Mouse (Mus musculus) MEL (cell line): ENCODE results near the gene Iqch. TPM values are rescaled to one million over a fixed set of nuclear protein-coding genes. Genes with fewer than 3 reads are reported as not detected.

Experiments used
- DNase-seq: peaks from one replicate; pipeline ENCODE4 v3.0.0; 2011; ENCODE audit warnings: low read depth, low spot score
- H3K27ac ChIP-seq: 2 replicates; pipeline ENCODE4 v1.5.1; 2012; ENCODE audit warnings: low read depth, mild to moderate bottlenecking, control low read depth, low read length, moderate library complexity; ENCODE audit not compliant: control insufficient read depth
- H3K27me3 ChIP-seq, 2 experiments: fragments of 150-350 bp in 1 of 2; sonication (generic) in 1 of 2; 2 replicates each; pipeline ENCODE4 v1.6.1; 2012; ENCODE audit warnings: low read length in 2 of 2, mild to moderate bottlenecking in 2 of 2, improper control_type of control experiment in 1 of 2, moderate library complexity in 1 of 2; ENCODE audit not compliant: insufficient read depth in 2 of 2, control insufficient read depth in 1 of 2
- H3K36me3 ChIP-seq, 2 experiments: 2 replicates each; pipeline ENCODE4 v1.6.1; 2012 to 2014; ENCODE audit warnings: low read length in 2 of 2, improper control_type of control experiment in 1 of 2, inconsistent platforms in 1 of 2, mild to moderate bottlenecking in 1 of 2; ENCODE audit not compliant: insufficient read depth in 2 of 2, control insufficient read depth in 1 of 2
- H3K4me1 ChIP-seq, 2 experiments: fragments of 150-350 bp in 1 of 2; sonication (generic) in 1 of 2; 2 replicates each; pipeline ENCODE4 v1.6.1; 2012; ENCODE audit warnings: low read length in 2 of 2, improper control_type of control experiment in 1 of 2, mild to moderate bottlenecking in 1 of 2; ENCODE audit not compliant: insufficient read depth in 2 of 2, control insufficient read depth in 1 of 2
- H3K4me3 ChIP-seq, 2 experiments: fragments of 150-350 bp in 1 of 2; sonication (generic) in 1 of 2; 2 replicates each; pipeline ENCODE4 v1.5.1; 2012; ENCODE audit warnings: low read depth in 2 of 2, low read length in 2 of 2, mild to moderate bottlenecking in 2 of 2, moderate library complexity in 2 of 2, control low read depth in 1 of 2, improper control_type of control experiment in 1 of 2; ENCODE audit not compliant: control insufficient read depth in 1 of 2, insufficient read depth in 1 of 2
- H3K79me2 ChIP-seq: 2 replicates; pipeline ENCODE4 v1.6.1; 2012; ENCODE audit warnings: mild to moderate bottlenecking, low read length, moderate library complexity; ENCODE audit not compliant: control insufficient read depth, poor library complexity, insufficient read depth
- H3K9ac ChIP-seq: 2 replicates; pipeline ENCODE4 v1.6.1; 2012; ENCODE audit warnings: low read depth, mild to moderate bottlenecking, control low read depth, low read length, moderate library complexity; ENCODE audit not compliant: control insufficient read depth, poor library complexity, severe bottlenecking
- H3K9me3 ChIP-seq: fragments of 150-350 bp; sonication (generic); replicated peaks from 2 replicates; pipeline ENCODE4 v1.6.1; 2012; ENCODE audit warnings: mild to moderate bottlenecking, low read length, improper control_type of control experiment, moderate library complexity; ENCODE audit not compliant: insufficient read depth
- BHLHE40 ChIP-seq: IDR thresholded peaks from 2 replicates; pipeline ENCODE4 v1.6.1; 2012; ENCODE audit warnings: low read depth, mild to moderate bottlenecking, inconsistent platforms, low read length, improper control_type of control experiment, borderline replicate concordance
- CHD1 ChIP-seq: IDR thresholded peaks from 2 replicates; pipeline ENCODE4 v1.6.1; 2012; ENCODE audit warnings: low read depth, mild to moderate bottlenecking, inconsistent platforms, low read length, improper control_type of control experiment
- CHD2 ChIP-seq: IDR thresholded peaks from 2 replicates; pipeline ENCODE4 v1.6.1; 2011; ENCODE audit warnings: low read length, improper control_type of control experiment
- E2F4 ChIP-seq: IDR thresholded peaks from 2 replicates; pipeline ENCODE4 v1.6.1; 2011; ENCODE audit warnings: low read depth, low read length, improper control_type of control experiment, borderline replicate concordance
- ELF1 ChIP-seq: IDR thresholded peaks from 2 replicates; pipeline ENCODE4 v1.6.1; 2014; ENCODE audit warnings: low read depth, mild to moderate bottlenecking, inconsistent platforms, low read length, improper control_type of control experiment, moderate library complexity
- EP300 ChIP-seq, 2 experiments: IDR thresholded peaks; 2 replicates each; pipeline ENCODE4 v1.6.1; 2011; ENCODE audit warnings: improper control_type of control experiment in 2 of 2, low read length in 2 of 2, low read depth in 1 of 2, mild to moderate bottlenecking in 1 of 2
- ETS1 ChIP-seq: IDR thresholded peaks from 2 replicates; pipeline ENCODE4 v1.6.1; 2012; ENCODE audit warnings: low read depth, mild to moderate bottlenecking, inconsistent platforms, low read length, improper control_type of control experiment, moderate library complexity
- HCFC1 ChIP-seq: IDR thresholded peaks from 2 replicates; pipeline ENCODE4 v1.6.1; 2012; ENCODE audit warnings: low read depth, mild to moderate bottlenecking, inconsistent platforms, low read length, improper control_type of control experiment, moderate library complexity
- JUND ChIP-seq: IDR thresholded peaks from 2 replicates; pipeline ENCODE4 v1.6.1; 2011; ENCODE audit warnings: low read depth, mild to moderate bottlenecking, improper control_type of control experiment, low read length
- MAX ChIP-seq: IDR thresholded peaks from 2 replicates; pipeline ENCODE4 v1.6.1; 2011; ENCODE audit warnings: low read length, improper control_type of control experiment
- MXI1 ChIP-seq: IDR thresholded peaks from 2 replicates; pipeline ENCODE4 v1.6.1; 2011; ENCODE audit warnings: mild to moderate bottlenecking, low read depth, low read length, improper control_type of control experiment
- MYB ChIP-seq: IDR thresholded peaks from 2 replicates; pipeline ENCODE4 v1.6.1; 2011; ENCODE audit warnings: mild to moderate bottlenecking, low read depth, low read length, improper control_type of control experiment
- NRF1 ChIP-seq: IDR thresholded peaks from 2 replicates; pipeline ENCODE4 v1.6.1; 2014; ENCODE audit warnings: low read depth, mild to moderate bottlenecking, inconsistent platforms, low read length, improper control_type of control experiment, moderate library complexity; ENCODE audit not compliant: poor library complexity, insufficient read depth, severe bottlenecking
- POLR2A ChIP-seq, 2 experiments: IDR thresholded peaks; 2 replicates each; pipeline ENCODE4 v1.6.1; 2011 to 2012; ENCODE audit warnings: low read length in 2 of 2, mild to moderate bottlenecking in 2 of 2, control low read depth in 1 of 2, improper control_type of control experiment in 1 of 2, low read depth in 1 of 2, moderate library complexity in 1 of 2; ENCODE audit not compliant: control insufficient read depth in 1 of 2, insufficient read depth in 1 of 2, poor library complexity in 1 of 2
- POLR2AphosphoS2 ChIP-seq: IDR thresholded peaks from 2 replicates; pipeline ENCODE4 v1.6.1; 2011; ENCODE audit warnings: low read length, improper control_type of control experiment
- POLR2AphosphoS5 ChIP-seq: IDR thresholded peaks from 2 replicates; pipeline ENCODE4 v1.6.1; 2012; ENCODE audit warnings: low read depth, borderline replicate concordance, mild to moderate bottlenecking, inconsistent platforms, low read length, moderate library complexity, mixed read lengths
- RAD21 ChIP-seq: IDR thresholded peaks from 2 replicates; pipeline ENCODE4 v1.6.1; 2011; ENCODE audit warnings: mild to moderate bottlenecking, low read depth, low read length, improper control_type of control experiment
- RCOR1 ChIP-seq: IDR thresholded peaks from 2 replicates; pipeline ENCODE4 v1.6.1; 2012; ENCODE audit warnings: low read depth, mild to moderate bottlenecking, inconsistent platforms, low read length, improper control_type of control experiment
- SIN3A ChIP-seq: IDR thresholded peaks from 2 replicates; pipeline ENCODE4 v1.6.1; 2012; ENCODE audit warnings: low read length, improper control_type of control experiment, inconsistent platforms
- TAL1 ChIP-seq: IDR thresholded peaks from 2 replicates; pipeline ENCODE4 v1.6.1; 2012; ENCODE audit warnings: mild to moderate bottlenecking, inconsistent platforms, low read length, moderate library complexity, mixed read lengths
- TBP ChIP-seq: IDR thresholded peaks from 2 replicates; pipeline ENCODE4 v1.8.0; 2011; ENCODE audit warnings: low read depth, low read length, improper control_type of control experiment
- TCF12 ChIP-seq: IDR thresholded peaks from 2 replicates; pipeline ENCODE4 v1.6.1; 2014; ENCODE audit warnings: low read depth, mild to moderate bottlenecking, inconsistent platforms, low read length, improper control_type of control experiment, moderate library complexity
- UBTF ChIP-seq: IDR thresholded peaks from 2 replicates; pipeline ENCODE4 v1.6.1; 2012; ENCODE audit warnings: low read depth, mild to moderate bottlenecking, inconsistent platforms, low read length, improper control_type of control experiment, moderate library complexity, borderline replicate concordance; ENCODE audit not compliant: insufficient read depth
- USF1 ChIP-seq: IDR thresholded peaks from 2 replicates; pipeline ENCODE4 v1.6.1; 2014; ENCODE audit warnings: low read depth, mild to moderate bottlenecking, inconsistent platforms, low read length, improper control_type of control experiment, moderate library complexity
- ZKSCAN1 ChIP-seq: IDR thresholded peaks from 2 replicates; pipeline ENCODE4 v1.6.1; 2012; ENCODE audit warnings: low read depth, mild to moderate bottlenecking, inconsistent platforms, low read length, improper control_type of control experiment, moderate library complexity
- ZMIZ1 ChIP-seq: IDR thresholded peaks from 2 replicates; pipeline ENCODE4 v1.6.1; 2012; ENCODE audit warnings: low read depth, mild to moderate bottlenecking, inconsistent platforms, low read length, improper control_type of control experiment, moderate library complexity
- ZNF384 ChIP-seq: IDR thresholded peaks from 2 replicates; pipeline ENCODE4 v1.6.1; 2012; ENCODE audit warnings: low read depth, mild to moderate bottlenecking, inconsistent platforms, low read length, improper control_type of control experiment
- polyA plus RNA-seq, 2 experiments: library from polyadenylated mRNA; stranded (reverse) in 1 of 2; unstranded in 1 of 2; fragments of >175 nt in 1 of 2; fragments of >200 nt in 1 of 2; gene quantifications; 2 replicates each; pipeline versions ENCODE4 v1.2.1 to v1.2.4; 2012; ENCODE audit warnings: low replicate concordance in 2 of 2, low read depth in 1 of 2; ENCODE audit not compliant: insufficient read length in 2 of 2, insufficient read depth in 1 of 2, missing spikeins in 1 of 2
- total RNA-seq: library from RNA; depleted of rRNA; stranded (reverse); fragments of 300-350 nt; gene quantifications from 2 replicates; pipeline ENCODE4 v1.2.3, GENCODE M21; 2012

Gene Iqch
- total and polyA plus RNA-seq, 3 experiments = not detected

- H3K27me3 ChIP-seq = peaks cover 7 to 18% of the 10 kb centered on the region in 2 experiments; a peak in 3 of 4 replicates
These were observed 78.9 kb downstream of the Iqch start for GRCm38 (mm10) chr9:63523251-63523936.

GRCm38 (mm10) chr9:63512851-63513250 is 89.4 kb downstream of the Iqch start:
- TF ChIP-seq MXI1 = no peak
- no peak for TF ChIP-seq CHD2
- no peak for TF ChIP-seq NRF1
- TF ChIP-seq ZNF384 = no peak
- no peak for TF ChIP-seq RCOR1
- no peak for TF ChIP-seq ZKSCAN1
- no peak for TF ChIP-seq TBP
- TF ChIP-seq TCF12 = no peak
- no peak for TF ChIP-seq ELF1
- TF ChIP-seq MAX = no peak
- TF ChIP-seq RAD21 = no peak
- no peak for TF ChIP-seq TAL1
- no peak for TF ChIP-seq UBTF
- Histone ChIP-seq H3K4me1 (no peaks in the 10 kb centered on the region), H3K4me3 (no peak overlapping the region), H3K27me3 (peaks cover 26 to 40% of the 10 kb centered on the region in 2 experiments), H3K79me2 (no peaks in the 10 kb centered on the region), H3K9ac (no peak overlapping the region), H3K36me3 (no peaks in the 10 kb centered on the region), H3K9me3 (no peaks in the 10 kb centered on the region), H3K27ac (no peak overlapping the region)
- DNase-seq = no peak

More at GRCm38 (mm10) chr9:63523251-63523936, 78.9 kb downstream of the Iqch start:
- TF ChIP-seq BHLHE40 (no peak), ZNF384 (no peak), UBTF (no peak), POLR2AphosphoS5 (no peak), TAL1 (no peak), MXI1 (no peak), MYB (no peak), JUND (no peak), CHD1 (no peak), EP300 (IDR thresholded peaks at IDR 0.05; ENCODE audit: low read depth in 1 of 2, low read length in 2 of 2) (no peak), POLR2A (IDR thresholded peaks at IDR 0.05; ENCODE audit: control insufficient read depth in 1 of 2, insufficient read depth in 1 of 2, low read depth in 1 of 2, low read length in 2 of 2, poor library complexity in 1 of 2) (no peak), ZMIZ1 (no peak), ETS1 (no peak), SIN3A (no peak), POLR2AphosphoS2 (no peak), HCFC1 (no peak), USF1 (no peak), TCF12 (no peak), E2F4 (no peak)
- no peaks in the 10 kb centered on the region for H3K79me2 ChIP-seq
- no peaks in the 10 kb centered on the region for H3K4me1 ChIP-seq
- H3K9ac ChIP-seq = no peak overlapping the region
- no peaks in the 10 kb centered on the region for H3K9me3 ChIP-seq
- no peak overlapping the region for H3K4me3 ChIP-seq
- H3K36me3 ChIP-seq = no peaks in the 10 kb centered on the region
- no peak for DNase-seq
- H3K27ac ChIP-seq = no peak overlapping the region
